Mouse (Mus musculus) brain, embryonic 14.5 days (tissue): ENCODE data around the gene Cluap1.

Experiments
- CTCF ChIP-seq: fragments of 200-500 bp; IDR thresholded peaks from 2 replicates; pipeline ENCODE4 v1.5.1; 2012; ENCODE audit warnings: inconsistent platforms, mild to moderate bottlenecking, moderate library complexity, borderline replicate concordance; ENCODE audit not compliant: insufficient read depth, insufficient read length; ENCODE audit errors: extremely low read depth
- POLR2A ChIP-seq: fragments of 200-500 bp; IDR thresholded peaks from 2 replicates; pipeline ENCODE4 v1.6.1; 2012; ENCODE audit warnings: mild to moderate bottlenecking, inconsistent platforms, borderline replicate concordance; ENCODE audit not compliant: poor library complexity, insufficient read depth, insufficient read length, severe bottlenecking; ENCODE audit errors: extremely low read depth

DNA sequence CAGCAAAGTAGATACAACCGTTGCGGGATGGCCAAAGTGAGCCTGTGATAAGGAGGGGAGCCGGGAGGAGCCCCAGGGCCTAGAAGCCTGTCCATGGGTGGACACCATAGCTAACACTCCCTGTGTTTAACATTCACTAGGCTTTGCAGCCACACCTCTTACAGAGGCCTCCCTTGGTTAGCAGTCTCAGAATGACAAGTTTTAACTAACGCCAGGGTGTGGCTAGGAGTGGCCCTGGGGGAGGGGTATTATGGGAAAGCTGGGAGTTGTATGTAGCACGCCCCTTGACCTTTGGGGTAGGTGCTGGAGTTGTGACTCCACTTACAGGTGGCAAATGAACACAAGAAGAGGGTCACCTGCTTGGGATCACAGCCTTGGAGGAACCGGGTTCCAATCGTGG is 67.1 kb downstream of the Cluap1 start:
- TF ChIP-seq CTCF (no peak), POLR2A (no peak)
